Comparison of ENCODE assay signal across 15 mouse cellular contexts in the genomic region with DNA sequence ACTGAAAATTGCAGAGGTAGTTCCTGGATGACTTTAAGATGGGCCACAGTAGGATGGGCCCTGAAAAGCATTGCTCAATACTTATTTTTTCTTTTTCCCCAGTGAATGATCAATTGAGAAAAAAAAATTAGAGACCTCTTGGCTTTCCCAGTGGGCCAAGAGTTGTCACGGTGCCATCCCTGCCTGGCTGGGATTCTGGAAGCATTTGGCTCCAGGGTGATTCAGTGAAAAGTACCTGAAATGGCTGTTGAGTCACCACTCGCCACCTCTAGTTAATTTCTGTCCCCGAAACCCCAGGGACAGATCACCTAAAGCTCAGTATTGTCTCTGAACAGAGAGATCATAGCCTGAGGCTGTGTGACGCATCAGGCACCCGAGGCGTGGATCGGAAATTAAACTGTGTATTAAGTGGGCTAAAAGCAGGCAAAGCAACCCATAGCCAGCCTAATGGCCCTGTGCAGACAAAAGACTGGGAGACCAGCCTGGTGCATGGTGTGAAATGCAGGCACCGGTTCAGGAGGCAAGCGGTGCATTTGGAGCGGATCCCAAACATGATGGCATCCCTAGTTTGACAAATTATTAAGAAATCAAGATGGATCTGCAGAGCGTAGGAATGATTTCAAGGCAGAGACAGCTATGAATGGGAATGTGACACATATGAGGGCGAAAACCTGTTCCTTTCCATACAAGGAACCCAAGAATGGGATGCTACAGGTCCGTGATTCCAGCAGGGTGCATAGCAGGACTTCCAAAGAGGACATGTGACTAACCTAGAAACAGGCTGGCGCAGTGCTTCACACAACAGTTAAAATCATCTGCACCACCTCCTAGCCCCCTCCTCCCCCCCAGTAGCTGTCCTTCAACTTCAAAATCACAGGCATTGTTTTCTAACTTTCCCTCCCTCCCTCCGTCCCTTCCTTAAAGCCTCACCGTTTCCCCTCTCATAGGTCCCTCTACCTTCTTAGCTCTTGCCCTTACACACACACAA.
DNase-seq lines count a peak whose midpoint lies in the region; ATAC-seq and TF ChIP-seq lines count a peak whose summit lies in the region.
"Had no signal": no experiment of that assay in that cellular context is flagged by ENCODE, and none has a peak within 500 bp of the region (broad histone marks: within the 10 kb centered on the region; RNA-seq: fewer than 3 reads in every experiment).

No protein-coding gene starts in this region.

- H3K4me2 ChIP-seq in forebrain, embryonic 14.5 days (ENCODE audit: low read length): no peak overlapping the region
- H3K4me2 ChIP-seq in forebrain, embryonic 11.5 days (ENCODE audit: low read depth, low read length, severe bottlenecking): no peak overlapping the region
- H3K4me2 ChIP-seq in neural tube, embryonic 14.5 days (ENCODE audit: low read depth, low read length): no peak overlapping the region
- H3K4me2 ChIP-seq in forebrain, embryonic 16.5 days (ENCODE audit: low read length): no peak overlapping the region
- H3K4me2 ChIP-seq in heart, embryonic 11.5 days: no peak overlapping the region
- H3K4me2 ChIP-seq: heart, embryonic 15.5 days; limb, embryonic 12.5 days; lung, embryonic 14.5 days had no signal

- peak; percentile 32; the same call in 1 of the 2 replicates for ATAC-seq in forebrain, embryonic 14.5 days
- no peak for ATAC-seq in forebrain, embryonic 11.5 days (replicated peaks; ENCODE audit: low FRiP score)
- ATAC-seq in neural tube, embryonic 14.5 days (ENCODE audit: low read depth): peak; percentile 38; the same call in 1 of the 2 replicates
- peak; percentile 74 for ATAC-seq in forebrain, embryonic 16.5 days
- no peak for ATAC-seq in heart, embryonic 11.5 days (replicated peaks; ENCODE audit: insufficient number of reproducible peaks, low FRiP score, low TSS enrichment)
- ATAC-seq: intestine, embryonic 16.5 days had no signal

- TF ChIP-seq POLR2A in thymus, adult 2 months (IDR thresholded peaks at IDR 0.05; ENCODE audit: control insufficient read depth, extremely low read depth, insufficient read depth, low read length, poor library complexity): no peak

- H3K9me3 ChIP-seq in forebrain, embryonic 14.5 days (replicated peaks; ENCODE audit: control insufficient read depth, low read length): no peaks in the 10 kb centered on the region
- H3K9me3 ChIP-seq in forebrain, embryonic 11.5 days (ENCODE audit: control insufficient read depth, low read length): no peaks in the 10 kb centered on the region
- no peaks in the 10 kb centered on the region for H3K9me3 ChIP-seq in neural tube, embryonic 14.5 days (ENCODE audit: control insufficient read depth, low read length)
- no peaks in the 10 kb centered on the region for H3K9me3 ChIP-seq in forebrain, embryonic 16.5 days (ENCODE audit: control insufficient read depth, low read length)
- H3K9me3 ChIP-seq in heart, embryonic 11.5 days (replicated peaks; ENCODE audit: control insufficient read depth, low read length): no peaks in the 10 kb centered on the region
- H3K9me3 ChIP-seq: heart, embryonic 15.5 days; limb, embryonic 12.5 days had no signal

- WGBS in forebrain, embryonic 14.5 days: 60% methylated on average over 16 of the region's 16 CpGs
- WGBS in forebrain, embryonic 11.5 days: 90% methylated on average over 16 of the region's 16 CpGs
- WGBS in neural tube, embryonic 14.5 days: 71% methylated on average over 16 of the region's 16 CpGs
- WGBS in forebrain, embryonic 16.5 days: 59% methylated on average over 16 of the region's 16 CpGs
- WGBS in thymus, adult 2 months: 94% methylated on average over 16 of the region's 16 CpGs
- WGBS in heart, embryonic 11.5 days (ENCODE audit: insufficient replicate concordance): 82% methylated on average over 16 of the region's 16 CpGs

- H3K4me3 ChIP-seq in forebrain, embryonic 14.5 days (ENCODE audit: low read depth, low read length): no peak overlapping the region
- H3K4me3 ChIP-seq in forebrain, embryonic 11.5 days (ENCODE audit: low read depth, low read length): no peak overlapping the region
- no peak overlapping the region for H3K4me3 ChIP-seq in neural tube, embryonic 14.5 days (ENCODE audit: low read depth, low read length)
- H3K4me3 ChIP-seq in forebrain, embryonic 16.5 days (replicated peaks; ENCODE audit: low read length): no peak overlapping the region
- H3K4me3 ChIP-seq in thymus, adult 2 months (ENCODE audit: control insufficient read depth, insufficient read depth, low read length): no peak overlapping the region
- no peak overlapping the region for H3K4me3 ChIP-seq in heart, embryonic 11.5 days (ENCODE audit: low read depth, low read length)
- H3K4me3 ChIP-seq: heart, embryonic 15.5 days; limb, embryonic 12.5 days had no signal

- no peaks in the 10 kb centered on the region for H3K4me1 ChIP-seq in forebrain, embryonic 14.5 days (ENCODE audit: control insufficient read depth, insufficient read depth, low read length)
- H3K4me1 ChIP-seq in forebrain, embryonic 11.5 days (replicated peaks; ENCODE audit: control insufficient read depth, insufficient read depth, low read length): no peaks in the 10 kb centered on the region
- H3K4me1 ChIP-seq in neural tube, embryonic 14.5 days (ENCODE audit: control insufficient read depth, insufficient read depth, low read length): no peaks in the 10 kb centered on the region
- no peaks in the 10 kb centered on the region; the same call in 1 of the 2 replicates for H3K4me1 ChIP-seq in forebrain, embryonic 16.5 days (replicated peaks; ENCODE audit: control insufficient read depth, insufficient read depth, low read length)
- H3K4me1 ChIP-seq in thymus, adult 2 months (replicated peaks; ENCODE audit: control insufficient read depth, insufficient read depth, low read length): no peaks in the 10 kb centered on the region
- H3K4me1 ChIP-seq in heart, embryonic 11.5 days (ENCODE audit: control insufficient read depth, insufficient read depth, low read length): no peaks in the 10 kb centered on the region
- H3K4me1 ChIP-seq: heart, embryonic 15.5 days had no signal

- H3K36me3 ChIP-seq in forebrain, embryonic 14.5 days (ENCODE audit: control insufficient read depth, insufficient read depth, low read length): no peaks in the 10 kb centered on the region
- no peaks in the 10 kb centered on the region for H3K36me3 ChIP-seq in forebrain, embryonic 11.5 days (ENCODE audit: control insufficient read depth, insufficient read depth, low read length)
- no peaks in the 10 kb centered on the region for H3K36me3 ChIP-seq in neural tube, embryonic 14.5 days (ENCODE audit: control insufficient read depth, insufficient read depth, low read length)
- no peaks in the 10 kb centered on the region for H3K36me3 ChIP-seq in forebrain, embryonic 16.5 days (ENCODE audit: control insufficient read depth, insufficient read depth)
- H3K36me3 ChIP-seq in thymus, adult 2 months (ENCODE audit: control insufficient read depth, insufficient read depth, low read length): no peaks in the 10 kb centered on the region
- no peaks in the 10 kb centered on the region for H3K36me3 ChIP-seq in heart, embryonic 11.5 days (ENCODE audit: control insufficient read depth, insufficient read depth, low read length)
- H3K36me3 ChIP-seq: heart, embryonic 15.5 days; limb, embryonic 12.5 days had no signal

- no peak overlapping the region for H3K9ac ChIP-seq in forebrain, embryonic 14.5 days (ENCODE audit: low read length)
- H3K9ac ChIP-seq in forebrain, embryonic 11.5 days (ENCODE audit: low read length): no peak overlapping the region
- no peak overlapping the region for H3K9ac ChIP-seq in neural tube, embryonic 14.5 days (replicated peaks; ENCODE audit: low read depth, low read length)
- no peak overlapping the region for H3K9ac ChIP-seq in forebrain, embryonic 16.5 days (replicated peaks; ENCODE audit: low read depth, low read length)
- no peak overlapping the region for H3K9ac ChIP-seq in heart, embryonic 11.5 days (ENCODE audit: low read depth, low read length)
- H3K9ac ChIP-seq: heart, embryonic 15.5 days; limb, embryonic 12.5 days; lung, embryonic 14.5 days had no signal

- peak; percentile 49 for DNase-seq in forebrain, embryonic 14.5 days (ENCODE audit: low spot score)
- no peak for DNase-seq in forebrain, embryonic 11.5 days (ENCODE audit: low spot score)
- no peak for DNase-seq in neural tube, embryonic 10.5 days (ENCODE audit: extremely low spot score, low spot score)
- DNase-seq in thymus, adult 2 months: no peak
- no peak for DNase-seq in heart, postnatal 14 days
- DNase-seq: kidney, postnatal 36 days; lung, embryonic 14.5 days; right cerebral cortex, postnatal 25 days; thymus, postnatal 25 days had no signal

- no peak overlapping the region for H3K27ac ChIP-seq in forebrain, embryonic 14.5 days (ENCODE audit: low read depth, low read length)
- H3K27ac ChIP-seq in forebrain, embryonic 11.5 days (ENCODE audit: low read depth, low read length): no peak overlapping the region
- H3K27ac ChIP-seq in neural tube, embryonic 14.5 days (ENCODE audit: low read depth, low read length): no peak overlapping the region
- no peak overlapping the region for H3K27ac ChIP-seq in forebrain, embryonic 16.5 days (ENCODE audit: low read length)
- H3K27ac ChIP-seq in thymus, adult 2 months (ENCODE audit: control insufficient read depth, insufficient read depth, low read length): no peak overlapping the region
- no peak overlapping the region for H3K27ac ChIP-seq in heart, embryonic 11.5 days (ENCODE audit: low read depth, low read length)
- H3K27ac ChIP-seq: heart, embryonic 15.5 days; limb, embryonic 12.5 days had no signal

- no peak for TF ChIP-seq CTCF in thymus, adult 2 months (IDR thresholded peaks at IDR 0.05; ENCODE audit: borderline replicate concordance, control insufficient read depth, extremely low read depth, insufficient read depth, low read length, poor library complexity)

- no peaks in the 10 kb centered on the region for H3K27me3 ChIP-seq in forebrain, embryonic 14.5 days (replicated peaks; ENCODE audit: control insufficient read depth, insufficient read depth, low read length)
- H3K27me3 ChIP-seq in forebrain, embryonic 11.5 days (ENCODE audit: control insufficient read depth, insufficient read depth, low read length): no peaks in the 10 kb centered on the region
- no peaks in the 10 kb centered on the region for H3K27me3 ChIP-seq in neural tube, embryonic 14.5 days (ENCODE audit: control insufficient read depth, insufficient read depth, low read length)
- no peaks in the 10 kb centered on the region for H3K27me3 ChIP-seq in forebrain, embryonic 16.5 days (replicated peaks; ENCODE audit: control insufficient read depth, insufficient read depth, low read length)
- no peaks in the 10 kb centered on the region for H3K27me3 ChIP-seq in thymus, adult 2 months (ENCODE audit: control insufficient read depth, insufficient read depth, low read length)
- no peaks in the 10 kb centered on the region for H3K27me3 ChIP-seq in heart, embryonic 11.5 days (ENCODE audit: control insufficient read depth, insufficient read depth, low read length)
- H3K27me3 ChIP-seq: heart, embryonic 15.5 days had no signal

- intact Hi-C loops in heart, postnatal 14 days (cut with DNase I): no loop called here

Comparison
In these comparisons a context has a peak if more than half of its experiments do, and no peak if none do; other contexts are left out.
1. ATAC-seq: peak in forebrain, embryonic 14.5 days (single experiment), neural tube, embryonic 14.5 days (single experiment) and forebrain, embryonic 16.5 days (single experiment); none in forebrain, embryonic 11.5 days (single experiment) and heart, embryonic 11.5 days (single experiment).